Mouse (Mus musculus) midbrain, embryonic 13.5 days (tissue): Measurements from ENCODE around the gene Sox5. TPM values are rescaled to one million over a fixed set of nuclear protein-coding genes. Genes with fewer than 3 reads are reported as not detected.

Experiments used
- ATAC-seq: fragments of 200-750 bp; cut with Nextera tagmentation; 2 replicates; pipeline ENCODE4 v1.8.0; 2017; ENCODE audit warnings: mild to moderate bottlenecking, moderate TSS enrichment, moderate library complexity
- H3K27ac ChIP-seq: fragments of 300-500 bp; sonication (generic); 2 replicates; pipeline ENCODE4 v1.5.1; 2015; ENCODE audit warnings: inconsistent platforms, mild to moderate bottlenecking, moderate library complexity
- H3K27me3 ChIP-seq: fragments of 300-500 bp; sonication (generic); 2 replicates; pipeline ENCODE4 v1.6.1; 2015; ENCODE audit warnings: mild to moderate bottlenecking, inconsistent platforms
- H3K36me3 ChIP-seq: fragments of 300-500 bp; sonication (generic); 2 replicates; pipeline ENCODE4 v1.6.1; 2015; ENCODE audit warnings: mild to moderate bottlenecking, inconsistent platforms
- H3K4me1 ChIP-seq: fragments of 300-500 bp; sonication (generic); replicated peaks from 2 replicates; pipeline ENCODE4 v1.6.1; 2015; ENCODE audit warnings: inconsistent platforms
- H3K4me2 ChIP-seq: fragments of 300-500 bp; sonication (generic); replicated peaks from 2 replicates; pipeline ENCODE4 v1.6.1; 2015; ENCODE audit warnings: moderate library complexity, mild to moderate bottlenecking, inconsistent platforms
- H3K4me3 ChIP-seq: fragments of 300-500 bp; sonication (generic); replicated peaks from 2 replicates; pipeline ENCODE4 v1.5.1; 2015; ENCODE audit warnings: mild to moderate bottlenecking, inconsistent platforms
- H3K9ac ChIP-seq: fragments of 300-500 bp; sonication (generic); replicated peaks from 2 replicates; pipeline ENCODE4 v1.6.1; 2015; ENCODE audit warnings: mild to moderate bottlenecking, inconsistent platforms
- H3K9me3 ChIP-seq: fragments of 300-500 bp; sonication (generic); 2 replicates; pipeline ENCODE4 v1.6.1; 2016; ENCODE audit warnings: mild to moderate bottlenecking, inconsistent platforms
- WGBS: fragments of 180-500 bp; shearing (Covaris S2); methylation state at CpG from one replicate; pipeline ENCODE4 v1.1.7; 2015; 5-methylcytosine and 5-hydroxymethylcytosine counted together
- polyA plus RNA-seq: library from polyadenylated mRNA; unstranded; fragments of >200 nt; fragmentation: Nextera tagmentation; extraction: Ambion mirVana; gene quantifications from 2 replicates; pipeline ENCODE4 v1.2.1, GENCODE M21; 2015

Gene Sox5
- polyA plus RNA-seq, 1 experiment from 2014 or later: 52.0 TPM

GRCm38 (mm10) chr6:144523479-144523878 is 258.3 kb downstream of the Sox5 start:
- Histone ChIP-seq H3K9ac (no peak overlapping the region), H3K27me3 (no peaks in the 10 kb centered on the region), H3K9me3 (no peaks in the 10 kb centered on the region), H3K4me3 (no peak overlapping the region), H3K4me1 (peaks cover 9% of the 10 kb centered on the region; the same call in 1 of the 2 replicates), H3K27ac (no peak overlapping the region), H3K4me2 (no peak overlapping the region), H3K36me3 (no peaks in the 10 kb centered on the region)
- ATAC-seq: 0 out of 2 replicates have a peak, but pooled peaks have one; percentile 58
- WGBS: 65% methylated on average over 11 of the region's 11 CpGs

GRCm38 (mm10) chr6:144518811-144519210 is 263.0 kb downstream of the Sox5 start:
- Histone ChIP-seq H3K4me3 (no peak overlapping the region), H3K4me1 (peaks cover 12% of the 10 kb centered on the region; the same call in 1 of the 2 replicates), H3K36me3 (no peaks in the 10 kb centered on the region), H3K4me2 (no peak overlapping the region), H3K9me3 (no peaks in the 10 kb centered on the region), H3K27me3 (no peaks in the 10 kb centered on the region), H3K27ac (no peak overlapping the region), H3K9ac (no peak overlapping the region)
- ATAC-seq: no peak
- 95% methylated on average over 2 of the region's 2 CpGs for WGBS

GRCm38 (mm10) chr6:144515905-144516304 is 265.9 kb downstream of the Sox5 start:
- WGBS: 92% methylated on average over 8 of the region's 8 CpGs
- Histone ChIP-seq H3K27me3 (no peaks in the 10 kb centered on the region), H3K9me3 (no peaks in the 10 kb centered on the region), H3K4me1 (peaks cover 12% of the 10 kb centered on the region), H3K4me3 (no peak overlapping the region), H3K27ac (no peak overlapping the region), H3K36me3 (no peaks in the 10 kb centered on the region), H3K4me2 (no peak overlapping the region), H3K9ac (no peak overlapping the region)
- no peak for ATAC-seq

GRCm38 (mm10) chr6:144513761-144514160 is 268.0 kb downstream of the Sox5 start:
- 65% methylated on average over 8 of the region's 8 CpGs for WGBS
- H3K9me3 ChIP-seq: no peaks in the 10 kb centered on the region
- no peak overlapping the region for H3K9ac ChIP-seq
- no peak overlapping the region for H3K4me3 ChIP-seq
- ATAC-seq: no peak
- H3K27me3 ChIP-seq: no peaks in the 10 kb centered on the region
- H3K4me2 ChIP-seq: no peak overlapping the region
- H3K36me3 ChIP-seq: no peaks in the 10 kb centered on the region
- H3K27ac ChIP-seq: no peak overlapping the region
- H3K4me1 ChIP-seq: peaks cover 12% of the 10 kb centered on the region

GRCm38 (mm10) chr6:144511925-144512324 is 269.9 kb downstream of the Sox5 start:
- no peak for ATAC-seq

GRCm38 (mm10) chr6:144510147-144510546 is 271.6 kb downstream of the Sox5 start:
- H3K9me3 ChIP-seq: no peaks in the 10 kb centered on the region
- H3K4me1 ChIP-seq: peaks cover 12% of the 10 kb centered on the region
- no peak overlapping the region for H3K9ac ChIP-seq
- no peaks in the 10 kb centered on the region for H3K27me3 ChIP-seq
- 97% methylated on average over 6 of the region's 6 CpGs for WGBS
- H3K4me2 ChIP-seq: no peak overlapping the region
- ATAC-seq: no peak
- no peak overlapping the region for H3K4me3 ChIP-seq
- H3K27ac ChIP-seq: no peak overlapping the region
- no peaks in the 10 kb centered on the region for H3K36me3 ChIP-seq

More at GRCm38 (mm10) chr6:144511925-144512324, 269.9 kb downstream of the Sox5 start:
- Histone ChIP-seq H3K4me3 (no peak overlapping the region), H3K9ac (no peak overlapping the region), H3K27ac (no peak overlapping the region), H3K36me3 (no peaks in the 10 kb centered on the region), H3K27me3 (no peaks in the 10 kb centered on the region), H3K9me3 (no peaks in the 10 kb centered on the region), H3K4me2 (no peak overlapping the region), H3K4me1 (peaks cover 12% of the 10 kb centered on the region)
- WGBS: 59% methylated on average over 7 of the region's 7 CpGs

GRCm38 (mm10) chr6:144504197-144504551 is 277.6 kb downstream of the Sox5 start:
- Histone ChIP-seq H3K27ac (peak overlapping the region; percentile 44; the same call in 1 of the 2 replicates), H3K36me3 (no peaks in the 10 kb centered on the region), H3K4me2 (no peak overlapping the region), H3K4me1 (peaks cover 11% of the 10 kb centered on the region), H3K4me3 (no peak overlapping the region), H3K9ac (no peak overlapping the region), H3K9me3 (no peaks in the 10 kb centered on the region), H3K27me3 (no peaks in the 10 kb centered on the region)
- ATAC-seq: no peak
- 79% methylated on average over 5 of the region's 5 CpGs for WGBS

GRCm38 (mm10) chr6:144503399-144504196 is 278.2 kb downstream of the Sox5 start:
- Histone ChIP-seq H3K9ac (no peak overlapping the region), H3K27ac (peak overlapping the region; percentile 44; the same call in 1 of the 2 replicates), H3K4me2 (no peak overlapping the region), H3K9me3 (no peaks in the 10 kb centered on the region), H3K4me3 (no peak overlapping the region), H3K36me3 (no peaks in the 10 kb centered on the region), H3K4me1 (peaks cover 11% of the 10 kb centered on the region), H3K27me3 (no peaks in the 10 kb centered on the region)
- 44% methylated on average over 11 of the region's 11 CpGs for WGBS
- ATAC-seq: no peak

GRCm38 (mm10) chr6:144501439-144501838 is 280.3 kb downstream of the Sox5 start:
- H3K9ac ChIP-seq: no peak overlapping the region
- H3K4me3 ChIP-seq: no peak overlapping the region
- H3K9me3 ChIP-seq: no peaks in the 10 kb centered on the region; the same call in 1 of the 2 replicates
- 90% methylated on average over 5 of the region's 5 CpGs for WGBS
- no peak overlapping the region for H3K27ac ChIP-seq
- no peaks in the 10 kb centered on the region for H3K36me3 ChIP-seq
- H3K4me2 ChIP-seq: no peak overlapping the region
- H3K4me1 ChIP-seq: peaks cover 11% of the 10 kb centered on the region
- ATAC-seq: no peak
- no peaks in the 10 kb centered on the region for H3K27me3 ChIP-seq

- no peak overlapping the region for H3K4me3 ChIP-seq
- no peak overlapping the region for H3K27ac ChIP-seq
- H3K4me2 ChIP-seq: no peak overlapping the region
- H3K36me3 ChIP-seq: no peaks in the 10 kb centered on the region
- H3K27me3 ChIP-seq: no peaks in the 10 kb centered on the region
- H3K9me3 ChIP-seq: no peaks in the 10 kb centered on the region; the same call in 1 of the 2 replicates
- WGBS: 94% methylated on average over 5 of the region's 5 CpGs
- ATAC-seq: no peak
- no peak overlapping the region for H3K9ac ChIP-seq
- peaks cover under 1% of the 10 kb centered on the region for H3K4me1 ChIP-seq
These were observed 283.6 kb downstream of the Sox5 start for GRCm38 (mm10) chr6:144498177-144498576.

- H3K9me3 ChIP-seq: peaks cover 14% of the 10 kb centered on the region; the same call in 1 of the 2 replicates
- no peaks in the 10 kb centered on the region for H3K27me3 ChIP-seq
These were observed 289.9 kb downstream of the Sox5 start for GRCm38 (mm10) chr6:144491761-144492415.

GRCm38 (mm10) chr6:144490896-144491295 is 290.9 kb downstream of the Sox5 start:
- Histone ChIP-seq H3K27ac (no peak overlapping the region), H3K4me3 (no peak overlapping the region), H3K9ac (no peak overlapping the region), H3K36me3 (peaks cover 2% of the 10 kb centered on the region; the same call in 1 of the 2 replicates), H3K27me3 (no peaks in the 10 kb centered on the region), H3K4me2 (no peak overlapping the region), H3K4me1 (no peaks in the 10 kb centered on the region), H3K9me3 (peaks cover 17% of the 10 kb centered on the region; the same call in 1 of the 2 replicates)
- WGBS: 95% methylated on average over 5 of the region's 5 CpGs
- ATAC-seq: no peak

More at GRCm38 (mm10) chr6:144491761-144492415, 289.9 kb downstream of the Sox5 start:
- H3K4me2 ChIP-seq: no peak overlapping the region
- peaks cover under 1% of the 10 kb centered on the region; the same call in 1 of the 2 replicates for H3K36me3 ChIP-seq
- no peak overlapping the region for H3K9ac ChIP-seq
- WGBS: 90% methylated on average over 11 of the region's 11 CpGs
- no peak overlapping the region for H3K4me3 ChIP-seq
- no peak for ATAC-seq
- no peak overlapping the region for H3K27ac ChIP-seq
- H3K4me1 ChIP-seq: no peaks in the 10 kb centered on the region
